Mouse (Mus musculus): ENCODE measurements around the gene 1110008L16Rik. TPM values are rescaled to one million over a fixed set of nuclear protein-coding genes. Genes with fewer than 3 reads are reported as not detected.
A peak's percentile ranks its signal among the peaks of the same experiment; 100 is the strongest.

The 1110008L16Rik gene
- polyA plus RNA-seq, 1 experiment from 2014 or later: 15.0 TPM

GRCm38 (mm10) chr12:55384023-55384749 is 84.8 kb downstream of the 1110008L16Rik start, which contains the start of gene Psma6:
Gene Psma6, plus strand, starts transcription at chr12:55384222.
- ATAC-seq (replicated peaks; ENCODE audit: low FRiP score, low read depth) (no peak), DNase-seq (ENCODE audit: low spot score) (no peak)
- Histone ChIP-seq H3K4me2 (ENCODE audit: low read length) (no peak within 1 kb of the TSS), H3K9ac (ENCODE audit: low read depth, low read length) (no peak within 1 kb of the TSS), H3K27ac (no peak within 1 kb of the TSS), H3K4me1 (replicated peaks; ENCODE audit: insufficient read depth, low read length) (0 out of 2 replicates have a peak, but pooled peaks cover under 1% of the 10 kb centered on the region), H3K27me3 (ENCODE audit: insufficient read depth, low read length) (no peaks in the 10 kb centered on the region), H3K9me3 (replicated peaks; ENCODE audit: low read length) (no peaks in the 10 kb centered on the region), H3K36me3 (ENCODE audit: insufficient read depth, low read length) (no peaks in the 10 kb centered on the region), H3K4me3 (replicated peaks; ENCODE audit: low read depth, low read length) (no peak within 1 kb of the TSS)
- TF ChIP-seq CTCF (IDR thresholded peaks at IDR 0.05; ENCODE audit: low read depth): no peak
- WGBS: 67% methylated on average over 10 of the region's 10 CpGs

DNA sequence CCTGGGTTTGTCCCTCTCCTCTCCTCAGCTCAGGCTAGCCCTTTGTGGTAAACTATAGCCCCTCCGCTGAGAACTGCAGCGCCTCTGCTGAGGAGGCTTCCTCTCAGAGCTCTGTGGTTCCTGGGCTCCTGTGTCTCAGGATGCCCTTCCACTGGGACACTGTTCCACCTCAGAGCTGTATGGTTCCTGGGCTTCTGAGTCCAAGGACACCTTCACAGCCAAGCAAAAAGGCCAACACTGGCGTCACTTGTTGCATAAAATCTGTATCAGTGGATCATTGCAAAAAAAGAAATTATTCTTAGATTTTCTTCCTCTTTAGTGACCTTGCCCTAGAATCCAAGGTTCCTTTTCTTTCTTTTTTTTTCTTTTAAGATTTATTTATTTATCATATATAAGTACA is 85.4 kb downstream of the 1110008L16Rik start:
- H3K4me1 ChIP-seq (replicated peaks; ENCODE audit: insufficient read depth, low read length): 0 out of 2 replicates have a peak, but pooled peaks cover 7% of the 10 kb centered on the region
- DNase-seq (ENCODE audit: low spot score) (no peak), ATAC-seq (replicated peaks; ENCODE audit: low FRiP score, low read depth) (no peak)
- H3K9ac ChIP-seq (ENCODE audit: low read depth, low read length): no peak overlapping the region
- TF ChIP-seq CTCF (IDR thresholded peaks at IDR 0.05; ENCODE audit: low read depth): no peak
- no peak overlapping the region for H3K27ac ChIP-seq
- H3K4me2 ChIP-seq (ENCODE audit: low read length): no peak overlapping the region
- H3K36me3 ChIP-seq (ENCODE audit: insufficient read depth, low read length): no peaks in the 10 kb centered on the region
- 92% methylated on average over 3 of the region's 3 CpGs for WGBS
- no peaks in the 10 kb centered on the region for H3K27me3 ChIP-seq (ENCODE audit: insufficient read depth, low read length)
- H3K4me3 ChIP-seq (replicated peaks; ENCODE audit: low read depth, low read length): no peak overlapping the region
- no peaks in the 10 kb centered on the region for H3K9me3 ChIP-seq (replicated peaks; ENCODE audit: low read length)

DNA sequence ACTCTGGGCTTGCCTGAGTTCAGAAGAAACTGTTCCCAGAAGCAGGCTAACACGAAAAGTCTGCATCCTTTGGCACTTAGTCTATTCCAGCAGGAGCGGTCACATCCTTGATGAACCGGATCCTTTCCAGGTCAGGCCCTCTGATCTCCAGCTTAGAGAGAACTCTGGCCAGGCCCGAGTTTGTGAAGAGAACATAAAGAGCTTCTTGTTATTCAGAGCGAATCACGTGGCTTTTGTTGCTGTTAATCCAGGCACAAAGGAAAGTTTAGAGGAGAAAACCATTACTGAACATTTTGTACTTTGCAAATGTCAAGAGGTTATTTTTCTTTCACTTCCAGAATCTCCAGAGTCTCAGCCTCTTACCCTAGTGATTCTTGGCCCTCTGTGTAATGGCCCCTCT is 86.6 kb downstream of the 1110008L16Rik start:
- TF ChIP-seq CTCF (IDR thresholded peaks at IDR 0.05; ENCODE audit: low read depth): no peak
- no peaks in the 10 kb centered on the region for H3K27me3 ChIP-seq (ENCODE audit: insufficient read depth, low read length)
- 55% methylated on average over 6 of the region's 6 CpGs for WGBS

DNA sequence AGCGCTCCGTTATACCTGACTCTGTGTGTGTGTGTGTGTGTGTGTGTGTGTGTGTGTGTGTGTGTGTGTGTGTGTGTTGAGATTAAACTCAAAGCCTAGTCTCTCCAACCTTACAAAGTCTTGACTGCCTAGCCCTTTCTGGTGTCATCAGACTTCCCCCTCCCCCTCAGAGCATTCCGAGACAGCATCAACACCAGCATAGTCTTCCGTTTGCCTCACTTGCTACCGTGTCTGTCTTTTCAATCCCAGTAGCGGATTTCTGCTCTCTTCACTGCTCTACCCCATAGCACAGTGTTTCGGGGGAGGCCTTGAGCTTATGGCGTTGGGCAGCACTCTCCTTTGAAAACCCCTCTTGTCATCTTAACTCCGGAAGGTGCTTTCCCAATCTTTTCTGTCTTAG is 87.1 kb downstream of the 1110008L16Rik start:
- WGBS: 79% methylated on average over 9 of the region's 9 CpGs

More for the DNA sequence above, 86.6 kb downstream of the 1110008L16Rik start:
- H3K4me1 ChIP-seq (replicated peaks; ENCODE audit: insufficient read depth, low read length): 0 out of 2 replicates have a peak, but pooled peaks cover 12% of the 10 kb centered on the region
- H3K36me3 ChIP-seq (ENCODE audit: insufficient read depth, low read length): no peaks in the 10 kb centered on the region
- no peak overlapping the region for H3K4me2 ChIP-seq (ENCODE audit: low read length)
- ATAC-seq (replicated peaks; ENCODE audit: low FRiP score, low read depth) (no peak), DNase-seq (ENCODE audit: low spot score) (peak; percentile 30)
- no peak overlapping the region for H3K9ac ChIP-seq (ENCODE audit: low read depth, low read length)
- peak overlapping the region; percentile 20; the same call in 1 of the 2 replicates for H3K27ac ChIP-seq
- H3K4me3 ChIP-seq (replicated peaks; ENCODE audit: low read depth, low read length): no peak overlapping the region
- no peaks in the 10 kb centered on the region for H3K9me3 ChIP-seq (replicated peaks; ENCODE audit: low read length)

DNA sequence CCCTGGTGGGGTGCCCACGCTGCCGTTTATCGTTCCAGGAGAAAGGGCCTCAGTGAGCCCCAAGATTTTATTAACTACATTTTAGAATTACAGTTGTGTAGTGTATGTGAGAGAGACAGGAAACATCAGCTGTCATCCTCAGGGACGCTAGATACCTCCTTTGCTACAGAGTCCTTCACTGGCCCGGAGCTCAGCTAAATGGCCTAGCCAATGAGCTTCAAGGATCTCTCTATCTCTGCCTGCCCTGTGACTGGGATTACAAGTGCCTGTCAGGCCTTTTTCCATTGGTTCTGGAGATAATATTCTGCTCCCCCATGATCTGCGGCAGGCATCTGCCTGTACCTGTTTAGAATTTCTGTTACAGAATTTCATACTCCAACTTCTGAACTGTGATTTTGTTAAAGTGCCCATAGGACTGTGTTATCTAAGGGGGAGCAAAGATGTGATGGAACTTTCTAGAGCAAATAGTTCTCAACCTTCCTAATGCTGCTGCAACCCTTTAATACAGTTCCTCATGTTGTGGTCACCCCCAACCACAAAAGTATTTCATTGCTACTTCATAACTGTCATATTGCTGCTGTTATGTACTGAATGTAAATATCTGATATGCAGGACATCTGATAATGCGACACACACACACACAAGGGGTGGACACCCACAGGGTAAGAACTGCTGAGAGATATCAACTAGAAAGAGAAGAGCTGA is 87.9 kb downstream of the 1110008L16Rik start:
- ATAC-seq (replicated peaks; ENCODE audit: low FRiP score, low read depth) (no peak), DNase-seq (ENCODE audit: low spot score) (no peak)
- Histone ChIP-seq H3K4me2 (ENCODE audit: low read length) (no peak overlapping the region), H3K9me3 (replicated peaks; ENCODE audit: low read length) (no peaks in the 10 kb centered on the region), H3K4me3 (replicated peaks; ENCODE audit: low read depth, low read length) (no peak overlapping the region), H3K36me3 (ENCODE audit: insufficient read depth, low read length) (no peaks in the 10 kb centered on the region), H3K27ac (peak overlapping the region; percentile 31; the same call in 1 of the 2 replicates), H3K27me3 (ENCODE audit: insufficient read depth, low read length) (no peaks in the 10 kb centered on the region), H3K4me1 (replicated peaks; ENCODE audit: insufficient read depth, low read length) (0 out of 2 replicates have a peak, but pooled peaks cover 12% of the 10 kb centered on the region), H3K9ac (ENCODE audit: low read depth, low read length) (no peak overlapping the region)
- no peak for TF ChIP-seq CTCF (IDR thresholded peaks at IDR 0.05; ENCODE audit: low read depth)
- WGBS: 77% methylated on average over 7 of the region's 7 CpGs

More for the DNA sequence above, 87.1 kb downstream of the 1110008L16Rik start:
- Histone ChIP-seq H3K4me1 (replicated peaks; ENCODE audit: insufficient read depth, low read length) (0 out of 2 replicates have a peak, but pooled peaks cover 12% of the 10 kb centered on the region), H3K4me2 (ENCODE audit: low read length) (no peak overlapping the region), H3K27me3 (ENCODE audit: insufficient read depth, low read length) (no peaks in the 10 kb centered on the region), H3K27ac (no peak overlapping the region), H3K9me3 (replicated peaks; ENCODE audit: low read length) (no peaks in the 10 kb centered on the region), H3K4me3 (replicated peaks; ENCODE audit: low read depth, low read length) (no peak overlapping the region), H3K9ac (ENCODE audit: low read depth, low read length) (no peak overlapping the region), H3K36me3 (ENCODE audit: insufficient read depth, low read length) (no peaks in the 10 kb centered on the region)
- TF ChIP-seq CTCF (IDR thresholded peaks at IDR 0.05; ENCODE audit: low read depth): no peak
- ATAC-seq (replicated peaks; ENCODE audit: low FRiP score, low read depth) (no peak), DNase-seq (ENCODE audit: low spot score) (no peak)

- Histone ChIP-seq H3K9me3 (replicated peaks; ENCODE audit: low read length) (no peaks in the 10 kb centered on the region), H3K36me3 (ENCODE audit: insufficient read depth, low read length) (no peaks in the 10 kb centered on the region), H3K4me1 (replicated peaks; ENCODE audit: insufficient read depth, low read length) (0 out of 2 replicates have a peak, but pooled peaks cover 12% of the 10 kb centered on the region), H3K27me3 (ENCODE audit: insufficient read depth, low read length) (no peaks in the 10 kb centered on the region), H3K9ac (ENCODE audit: low read depth, low read length) (no peak overlapping the region), H3K4me3 (replicated peaks; ENCODE audit: low read depth, low read length) (no peak overlapping the region), H3K4me2 (ENCODE audit: low read length) (no peak overlapping the region), H3K27ac (peak overlapping the region; percentile 31; the same call in 1 of the 2 replicates)
- ATAC-seq (replicated peaks; ENCODE audit: low FRiP score, low read depth): peak; percentile 78; the same call in 1 of the 2 replicates
- TF ChIP-seq CTCF (IDR thresholded peaks at IDR 0.05; ENCODE audit: low read depth): no peak
- WGBS: 48% methylated on average over 11 of the region's 11 CpGs
- peak; percentile 81 for DNase-seq (ENCODE audit: low spot score)
Measured at GRCm38 (mm10) chr12:55387788-55388465, 88.5 kb downstream of the 1110008L16Rik start.

All from kidney, postnatal 0 days (tissue).